Mouse (Mus musculus): Measurements from ENCODE around the gene Ap2a2. TPM values are rescaled to one million over a fixed set of nuclear protein-coding genes. Genes with fewer than 3 reads are reported as not detected.
"Not testable (repeated sequence)": the region's sequence is repeated elsewhere in the genome, so short reads cannot be mapped to it uniquely, and the experiment has no call there.

Gene Ap2a2
- polyA plus RNA-seq, 1 experiment from 2014 or later = 65.4 TPM

GRCm38 (mm10) chr7:141638077-141638476 lies 76.1 kb downstream of the Ap2a2 start:
- H3K27me3 ChIP-seq; DNase-seq; H3K27ac ChIP-seq; H3K4me3 ChIP-seq (replicated peaks); H3K9ac ChIP-seq; H3K9me3 ChIP-seq (replicated peaks); H3K4me1 ChIP-seq (replicated peaks); H3K4me2 ChIP-seq: not testable (repeated sequence)
- H3K36me3 ChIP-seq = peaks cover 30% of the 10 kb centered on the region
- 86% methylated on average over 1 of the region's 3 CpGs for WGBS (ENCODE audit: insufficient replicate concordance)
- ATAC-seq (ENCODE audit: low read depth) = peak; percentile 24

GRCm38 (mm10) chr7:141638513-141639334 lies 76.8 kb downstream of the Ap2a2 start:
- H3K27me3 ChIP-seq; H3K4me2 ChIP-seq; H3K27ac ChIP-seq; H3K4me3 ChIP-seq (replicated peaks); DNase-seq; H3K9me3 ChIP-seq (replicated peaks); H3K9ac ChIP-seq; H3K4me1 ChIP-seq (replicated peaks): not testable (repeated sequence)
- H3K36me3 ChIP-seq = peaks cover 23% of the 10 kb centered on the region
- ATAC-seq (ENCODE audit: low read depth) = peak; percentile 50
- 85% methylated on average over 6 of the region's 8 CpGs for WGBS (ENCODE audit: insufficient replicate concordance)

GRCm38 (mm10) chr7:141639335-141639890 lies 77.4 kb downstream of the Ap2a2 start:
- not testable (repeated sequence) for H3K27ac ChIP-seq; H3K9me3 ChIP-seq (replicated peaks); H3K27me3 ChIP-seq; DNase-seq; H3K4me2 ChIP-seq; H3K4me1 ChIP-seq (replicated peaks); H3K4me3 ChIP-seq (replicated peaks); H3K9ac ChIP-seq
- peak; percentile 28 for ATAC-seq (ENCODE audit: low read depth)
- peaks cover 16% of the 10 kb centered on the region for H3K36me3 ChIP-seq
- 76% methylated on average over 5 of the region's 5 CpGs for WGBS (ENCODE audit: insufficient replicate concordance)

GRCm38 (mm10) chr7:141642375-141642774 lies 80.4 kb downstream of the Ap2a2 start:
- H3K36me3 ChIP-seq = peaks cover 7% of the 10 kb centered on the region; the same call in 1 of the 2 replicates
- H3K9ac ChIP-seq = no peak overlapping the region
- H3K4me2 ChIP-seq = no peak overlapping the region
- H3K27ac ChIP-seq = no peak overlapping the region
- H3K27me3 ChIP-seq = no peaks in the 10 kb centered on the region
- H3K4me1 ChIP-seq (replicated peaks) = peaks cover 21% of the 10 kb centered on the region
- no peak overlapping the region for H3K4me3 ChIP-seq (replicated peaks)
- DNase-seq = no peak
- 85% methylated on average over 1 of the region's 1 CpGs for WGBS (ENCODE audit: insufficient replicate concordance)
- H3K9me3 ChIP-seq (replicated peaks) = no peaks in the 10 kb centered on the region
- ATAC-seq (ENCODE audit: low read depth) = no peak

- Histone ChIP-seq H3K36me3 (peaks cover 4% of the 10 kb centered on the region; the same call in 1 of the 2 replicates), H3K27me3 (no peaks in the 10 kb centered on the region), H3K9ac (no peak overlapping the region), H3K9me3 (replicated peaks) (no peaks in the 10 kb centered on the region), H3K4me2 (no peak overlapping the region), H3K27ac (no peak overlapping the region), H3K4me1 (replicated peaks) (peaks cover 22% of the 10 kb centered on the region), H3K4me3 (replicated peaks) (no peak overlapping the region)
- peak; percentile 51 for DNase-seq
- WGBS (ENCODE audit: insufficient replicate concordance) = 32% methylated on average over 3 of the region's 3 CpGs
- ATAC-seq (ENCODE audit: low read depth) = no peak
Observed at GRCm38 (mm10) chr7:141643160-141643559, 81.2 kb downstream of the Ap2a2 start.

GRCm38 (mm10) chr7:141647083-141647482 lies 85.1 kb downstream of the Ap2a2 start:
- Histone ChIP-seq H3K4me2 (no peak overlapping the region), H3K36me3 (peaks cover 4% of the 10 kb centered on the region; the same call in 1 of the 2 replicates), H3K4me3 (replicated peaks) (no peak overlapping the region), H3K4me1 (replicated peaks) (peaks cover 57% of the 10 kb centered on the region), H3K9ac (no peak overlapping the region), H3K9me3 (replicated peaks) (no peaks in the 10 kb centered on the region), H3K27me3 (no peaks in the 10 kb centered on the region), H3K27ac (no peak overlapping the region)
- DNase-seq = no peak
- no peak for ATAC-seq (ENCODE audit: low read depth)
- 64% methylated on average over 2 of the region's 2 CpGs for WGBS (ENCODE audit: insufficient replicate concordance)

- WGBS (ENCODE audit: insufficient replicate concordance) = 64% methylated on average over 11 of the region's 11 CpGs
- Histone ChIP-seq H3K9ac (no peak overlapping the region), H3K4me1 (replicated peaks) (peaks cover 62% of the 10 kb centered on the region), H3K36me3 (peaks cover 4% of the 10 kb centered on the region; the same call in 1 of the 2 replicates), H3K4me2 (no peak overlapping the region), H3K27me3 (no peaks in the 10 kb centered on the region), H3K9me3 (replicated peaks) (no peaks in the 10 kb centered on the region), H3K4me3 (replicated peaks) (no peak overlapping the region), H3K27ac (no peak overlapping the region)
- DNase-seq (no peak), ATAC-seq (ENCODE audit: low read depth) (no peak)
Observed at GRCm38 (mm10) chr7:141647815-141648214, 85.8 kb downstream of the Ap2a2 start.

- Histone ChIP-seq H3K27me3 (no peaks in the 10 kb centered on the region), H3K4me3 (replicated peaks) (no peak overlapping the region), H3K4me1 (replicated peaks) (peaks cover 79% of the 10 kb centered on the region), H3K27ac (no peak overlapping the region), H3K9me3 (replicated peaks) (no peaks in the 10 kb centered on the region), H3K9ac (no peak overlapping the region), H3K36me3 (no peaks in the 10 kb centered on the region), H3K4me2 (no peak overlapping the region)
- ATAC-seq (ENCODE audit: low read depth) (peak; percentile 32; the same call in 1 of the 2 replicates), DNase-seq (peak; percentile 46)
- 42% methylated on average over 7 of the region's 7 CpGs for WGBS (ENCODE audit: insufficient replicate concordance)
Observed at GRCm38 (mm10) chr7:141652191-141652590, 90.2 kb downstream of the Ap2a2 start.

GRCm38 (mm10) chr7:141660346-141660745 lies 98.4 kb downstream of the Ap2a2 start:
- no peaks in the 10 kb centered on the region for H3K9me3 ChIP-seq (replicated peaks)
- H3K9ac ChIP-seq = no peak overlapping the region
- ATAC-seq (ENCODE audit: low read depth) = no peak
- DNase-seq = no peak
- H3K4me1 ChIP-seq (replicated peaks) = peaks cover 54% of the 10 kb centered on the region
- H3K27ac ChIP-seq = no peak overlapping the region
- H3K4me3 ChIP-seq (replicated peaks) = no peak overlapping the region
- no peak overlapping the region for H3K4me2 ChIP-seq
- H3K36me3 ChIP-seq = no peaks in the 10 kb centered on the region
- no peaks in the 10 kb centered on the region for H3K27me3 ChIP-seq
- 67% methylated on average over 1 of the region's 1 CpGs for WGBS (ENCODE audit: insufficient replicate concordance)

GRCm38 (mm10) chr7:141661481-141661880 lies 99.5 kb downstream of the Ap2a2 start:
- WGBS (ENCODE audit: insufficient replicate concordance) = 44% methylated on average over 3 of the region's 3 CpGs
- H3K27me3 ChIP-seq = no peaks in the 10 kb centered on the region
- H3K27ac ChIP-seq = no peak overlapping the region
- no peak for DNase-seq
- H3K9me3 ChIP-seq (replicated peaks) = no peaks in the 10 kb centered on the region
- H3K4me3 ChIP-seq (replicated peaks) = no peak overlapping the region
- ATAC-seq (ENCODE audit: low read depth) = no peak
- H3K4me1 ChIP-seq (replicated peaks) = peaks cover 47% of the 10 kb centered on the region
- H3K9ac ChIP-seq = no peak overlapping the region
- H3K36me3 ChIP-seq = no peaks in the 10 kb centered on the region
- H3K4me2 ChIP-seq = no peak overlapping the region

- no peaks in the 10 kb centered on the region for H3K36me3 ChIP-seq
- no peak overlapping the region for H3K9ac ChIP-seq
- H3K27ac ChIP-seq = no peak overlapping the region
- H3K9me3 ChIP-seq (replicated peaks) = no peaks in the 10 kb centered on the region
- no peaks in the 10 kb centered on the region for H3K27me3 ChIP-seq
- DNase-seq (no peak), ATAC-seq (ENCODE audit: low read depth) (0 out of 2 replicates have a peak, but pooled peaks have one; percentile 19)
- peaks cover 42% of the 10 kb centered on the region for H3K4me1 ChIP-seq (replicated peaks)
- 47% methylated on average over 5 of the region's 5 CpGs for WGBS (ENCODE audit: insufficient replicate concordance)
- H3K4me3 ChIP-seq (replicated peaks) = no peak overlapping the region
- H3K4me2 ChIP-seq = no peak overlapping the region
Observed at GRCm38 (mm10) chr7:141662223-141662622, 100.2 kb downstream of the Ap2a2 start.

Data from liver, embryonic 13.5 days (tissue).